Mouse (Mus musculus) gastrocnemius, postnatal 14 days (tissue): ENCODE data around the gene Slc23a4. TPM values are rescaled to one million over a fixed set of nuclear protein-coding genes. Genes with fewer than 3 reads are reported as not detected.

Experiments used
- DNase-seq: peaks from one replicate; pipeline ENCODE4 v3.0.0; 2021; ENCODE audit warnings: mixed read lengths
- intact Hi-C: fragments of 180-260 bp; cut with DNase I; formaldehyde crosslinking; loops from one replicate; pipeline ENCODE4 v1.15.1; 2025; ENCODE audit warnings: low total_unique reads
- long read RNA-seq, 2 experiments: library from polyadenylated mRNA; stranded (forward); transcript quantifications; one replicate each; pipeline ENCODE4 v2.0.0; 2021
- total RNA-seq, 2 experiments: library from RNA; stranded (reverse); gene quantifications; 2 replicates each; pipeline ENCODE4 v1.2.3; 2021

The Slc23a4 gene
- total RNA-seq: under 1 TPM in 1 of 2 experiments, not detected in 1; 0.11 TPM
- long read RNA-seq, experiment 1: 0 reads
- long read RNA-seq, experiment 2: 0 reads

DNA sequence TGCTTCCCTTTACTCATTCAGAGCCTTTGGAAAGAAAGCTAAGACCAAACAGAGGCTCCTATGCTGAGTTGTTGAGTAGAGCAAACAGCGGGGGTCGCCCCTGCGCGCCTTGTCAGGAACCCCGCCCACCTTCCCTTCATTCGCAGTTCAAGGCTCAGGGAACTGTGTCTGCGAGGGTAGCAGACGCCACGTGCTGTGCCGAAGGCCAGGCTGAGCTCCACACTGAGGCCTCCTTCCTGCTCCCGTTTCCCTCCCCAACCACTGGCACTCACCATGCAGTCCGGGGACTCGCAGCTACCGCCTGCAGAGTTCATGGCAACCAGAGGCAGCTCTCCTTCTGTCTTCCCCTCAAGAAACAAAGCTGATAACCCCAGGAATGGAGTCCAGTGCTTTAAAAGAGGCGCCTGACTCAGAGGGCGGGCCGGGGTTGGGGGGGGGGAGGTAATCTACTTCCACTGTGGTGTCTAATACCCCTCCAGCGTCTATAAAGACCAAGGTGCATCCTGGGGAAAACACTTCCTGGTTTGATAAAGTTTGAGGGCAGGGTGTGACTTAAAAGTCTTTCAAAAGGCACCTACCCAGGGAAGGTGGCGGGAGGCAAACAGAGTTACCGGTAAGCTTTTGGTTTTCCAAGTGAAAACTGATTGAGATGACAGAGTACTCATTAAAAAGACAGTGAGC, at the start of gene Slc23a4:
Slc23a4 (minus strand) TSS at position 324 of the 681 bp plus-strand sequence.
- intact Hi-C loops: no loop called here
- DNase-seq: no peak

DNA sequence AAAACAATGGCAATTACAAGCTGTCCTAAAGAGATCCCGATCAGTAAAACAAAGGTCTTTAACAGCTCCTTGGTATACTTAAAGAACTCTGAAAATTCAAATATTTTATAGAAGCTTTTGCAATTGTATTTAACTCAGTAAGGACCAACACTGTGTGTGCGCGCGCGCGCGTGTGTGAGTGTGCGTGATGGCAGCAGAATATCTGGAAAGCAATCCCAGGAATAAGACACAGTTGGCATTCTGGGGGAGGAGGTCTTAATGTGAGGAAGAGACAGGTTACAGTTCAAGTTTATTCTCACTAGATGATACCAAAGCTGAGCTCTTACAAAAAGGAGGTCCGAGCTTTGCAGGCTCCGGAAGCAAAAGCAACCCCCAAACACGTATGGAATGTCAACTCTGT, 45.1 kb upstream of the Slc23a4 start:
- DNase-seq: no peak
- intact Hi-C loops: no loop called here

DNA sequence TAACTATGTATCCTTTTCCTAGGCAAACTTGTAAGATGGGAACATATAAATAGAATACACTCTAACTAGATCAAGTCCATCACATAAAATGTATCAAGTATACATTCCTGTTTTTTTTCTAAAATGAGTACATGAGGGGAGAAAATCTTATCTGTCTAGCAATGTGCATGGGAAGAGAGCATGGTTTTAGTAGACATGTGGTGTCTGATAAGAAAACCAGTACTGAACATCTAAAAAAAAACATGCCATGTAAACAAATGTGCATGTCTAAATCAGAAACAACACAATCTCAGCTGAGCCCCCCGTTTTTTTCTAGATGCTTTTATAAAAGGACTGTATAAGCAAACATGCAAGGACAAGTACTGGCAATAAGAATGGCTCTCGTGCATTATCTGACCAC, 44.5 kb upstream of the Slc23a4 start:
- DNase-seq: no peak
- intact Hi-C loops: no loop called here

DNA sequence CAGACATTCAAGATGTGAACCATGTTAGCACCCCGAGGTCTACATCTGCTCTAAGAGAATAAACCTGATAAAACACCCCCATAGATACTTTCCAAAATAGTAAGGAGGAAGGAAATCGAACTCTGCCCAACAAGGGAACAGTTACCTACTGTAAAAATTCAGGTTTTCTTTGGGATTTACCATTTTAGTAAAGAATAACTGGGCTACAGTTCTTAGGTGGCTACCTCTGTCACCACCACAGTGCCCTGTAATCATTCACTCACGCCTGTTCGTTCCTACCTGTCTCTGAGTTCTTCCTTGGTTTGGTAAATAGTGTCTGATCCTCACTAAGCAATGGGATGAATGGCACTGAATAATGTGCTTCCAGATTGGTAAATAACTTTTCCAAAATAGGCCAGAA, 42.6 kb upstream of the Slc23a4 start:
- DNase-seq: no peak
- intact Hi-C loops: no loop called here

DNA sequence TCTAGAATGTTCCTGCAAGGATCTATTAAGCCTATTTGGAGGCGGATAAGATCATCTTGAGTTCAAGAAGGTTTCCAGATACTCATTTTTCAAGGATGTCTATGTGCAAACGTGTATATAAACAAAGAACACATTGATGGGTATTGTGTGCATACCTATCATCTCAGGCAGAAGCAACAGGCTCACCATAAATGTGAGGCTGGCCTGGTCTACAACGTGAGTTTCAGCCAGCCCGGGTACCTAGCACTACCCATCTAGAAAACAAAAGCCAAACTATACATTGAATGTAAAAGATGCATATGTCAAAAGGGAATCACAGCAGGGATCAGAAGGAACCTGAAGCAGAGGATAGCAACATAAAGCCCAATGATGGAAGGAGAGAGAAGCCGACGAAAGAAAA, 42.0 kb upstream of the Slc23a4 start:
- intact Hi-C loops: no loop called here
- no peak for DNase-seq

DNA sequence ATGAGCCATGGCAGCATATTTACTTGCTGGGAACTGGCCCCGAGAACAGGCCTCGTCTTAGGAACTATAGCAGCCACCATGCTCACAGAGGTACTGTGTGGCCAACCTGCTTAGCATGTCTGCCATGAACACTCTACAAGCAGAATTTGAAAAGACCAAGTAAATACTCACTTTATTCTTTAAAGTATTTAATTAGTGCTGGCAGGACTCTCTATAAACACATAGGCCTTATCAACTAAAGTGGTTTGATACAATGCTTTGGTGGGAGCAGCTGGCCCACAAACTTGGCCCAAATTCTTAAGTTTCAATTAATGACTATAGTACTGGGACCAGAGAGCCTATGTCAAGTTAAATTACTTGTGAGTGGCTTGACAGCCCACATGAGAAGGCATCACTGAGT, 39.8 kb upstream of the Slc23a4 start:
- DNase-seq: no peak
- intact Hi-C loops: no loop called here

DNA sequence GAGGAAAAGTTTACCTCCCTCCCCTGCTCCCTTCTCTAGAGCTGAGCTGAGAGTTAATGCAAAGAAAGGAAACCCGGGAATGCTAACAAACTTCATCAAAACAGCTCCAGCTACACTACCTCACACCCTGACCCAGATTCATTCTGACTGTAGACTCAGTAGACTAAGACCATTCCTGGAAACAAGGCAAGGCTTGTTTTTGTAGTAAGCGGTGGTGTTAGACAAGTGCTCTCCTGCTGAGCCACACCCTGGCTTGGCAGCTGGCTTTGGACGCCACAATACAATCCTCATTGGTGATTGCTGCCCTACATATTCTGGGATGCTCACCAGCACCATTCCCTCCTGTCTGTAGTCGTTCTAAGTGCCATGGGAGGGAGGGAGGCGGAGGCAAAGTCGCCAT, 39.1 kb upstream of the Slc23a4 start:
- intact Hi-C loops: no loop called here
- DNase-seq: peak; percentile 15

DNA sequence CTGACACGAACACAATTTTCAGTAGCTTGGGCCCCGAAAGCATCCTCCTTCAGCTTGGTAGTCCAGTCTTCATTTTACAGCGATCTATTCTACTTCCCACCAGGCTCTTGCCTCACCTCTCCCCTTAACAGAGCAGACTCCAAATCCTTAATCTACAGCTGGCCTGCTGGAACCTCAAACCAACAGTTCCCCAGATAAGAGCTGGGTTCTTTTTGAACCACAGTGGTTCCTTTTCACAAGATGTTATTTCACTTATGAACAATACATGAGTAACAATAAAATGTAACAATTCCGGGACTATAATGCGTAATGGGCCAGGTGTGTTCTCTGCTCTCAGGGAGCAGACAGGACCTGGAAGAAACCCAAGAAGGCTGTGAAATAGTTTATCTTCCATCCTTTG, 28.4 kb upstream of the Slc23a4 start:
- DNase-seq: no peak
- intact Hi-C loops: no loop called here

DNA sequence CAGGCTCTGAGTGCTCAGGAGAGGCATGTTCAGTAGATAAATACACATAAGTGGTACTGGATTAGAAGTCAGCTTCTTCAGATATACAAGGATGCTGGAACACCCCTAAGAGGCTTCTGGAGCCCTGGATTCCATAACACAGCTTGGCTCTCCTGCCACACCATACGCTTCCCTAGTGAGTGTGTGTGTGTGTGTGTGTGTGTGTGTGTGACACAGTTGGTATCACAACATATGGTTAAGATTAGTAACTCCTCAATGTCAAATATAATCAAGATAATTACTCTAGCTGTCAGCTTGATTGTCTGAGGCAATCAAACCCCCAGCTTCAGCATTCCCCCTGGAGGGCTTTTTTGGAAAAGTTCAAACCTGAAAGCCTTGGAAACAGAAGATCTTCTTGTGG, 23.7 kb upstream of the Slc23a4 start:
- DNase-seq: no peak
- intact Hi-C loops: no loop called here

DNA sequence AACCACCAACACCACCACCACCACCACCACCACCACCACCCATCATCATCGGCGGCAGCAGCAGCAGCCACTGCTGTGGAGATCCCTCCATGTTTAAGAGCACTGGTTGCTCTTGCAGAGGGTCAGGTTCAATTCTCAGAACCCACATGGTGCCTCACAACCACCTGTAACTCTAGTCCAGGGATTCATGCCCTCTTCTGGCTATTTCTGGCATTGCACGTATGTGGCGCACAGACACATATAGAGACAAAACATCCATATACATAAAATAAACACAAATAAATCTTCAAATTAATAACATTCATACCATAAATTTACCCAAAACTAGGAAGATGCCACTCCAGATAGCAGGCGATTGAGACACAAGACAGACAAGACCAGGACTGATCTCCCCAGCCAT, 22.5 kb upstream of the Slc23a4 start:
- no peak for DNase-seq
- intact Hi-C loops: no loop called here

DNA sequence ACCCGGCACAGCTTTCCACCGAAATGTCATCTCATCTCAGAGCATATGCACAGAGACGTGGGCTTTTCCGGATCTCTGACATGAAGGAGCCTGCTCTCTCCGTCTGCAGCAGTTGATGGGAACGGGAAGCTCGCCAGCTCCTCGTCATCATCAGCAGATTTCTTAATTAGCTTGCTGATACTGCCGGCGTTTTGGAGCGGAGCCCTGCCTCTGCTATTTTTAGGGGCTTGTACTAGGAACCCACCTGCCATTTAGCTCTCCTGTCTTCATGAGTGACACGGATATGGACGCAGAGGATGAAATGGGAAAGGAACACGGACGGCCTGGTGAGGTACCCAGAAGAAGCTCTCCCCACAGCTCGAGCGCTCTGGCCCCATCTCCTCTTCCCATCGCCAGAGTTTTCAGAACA, 14.1 kb upstream of the Slc23a4 start:
- intact Hi-C loops: no loop called here
- no peak for DNase-seq

DNA sequence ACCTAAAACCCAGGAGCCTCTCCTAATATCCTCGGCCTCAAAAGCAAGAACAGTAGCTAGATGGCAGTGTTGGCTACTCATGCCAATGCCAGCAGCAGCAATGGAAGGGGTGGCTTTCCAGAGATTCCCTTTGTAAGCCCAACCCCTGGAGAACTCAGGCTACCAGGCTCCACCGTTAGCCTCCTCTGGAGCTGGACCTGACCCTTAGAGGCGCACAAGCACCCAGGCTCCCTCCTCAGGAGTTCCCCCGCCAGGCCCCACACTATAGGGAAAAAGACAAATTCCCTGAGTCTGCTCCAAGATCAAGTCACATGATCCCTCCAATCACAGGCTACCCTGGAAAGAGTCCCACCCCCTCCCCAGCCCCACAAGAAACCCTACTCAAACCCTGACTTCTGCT, 10.9 kb upstream of the Slc23a4 start:
- intact Hi-C loops: no loop called here
- no peak for DNase-seq

DNA sequence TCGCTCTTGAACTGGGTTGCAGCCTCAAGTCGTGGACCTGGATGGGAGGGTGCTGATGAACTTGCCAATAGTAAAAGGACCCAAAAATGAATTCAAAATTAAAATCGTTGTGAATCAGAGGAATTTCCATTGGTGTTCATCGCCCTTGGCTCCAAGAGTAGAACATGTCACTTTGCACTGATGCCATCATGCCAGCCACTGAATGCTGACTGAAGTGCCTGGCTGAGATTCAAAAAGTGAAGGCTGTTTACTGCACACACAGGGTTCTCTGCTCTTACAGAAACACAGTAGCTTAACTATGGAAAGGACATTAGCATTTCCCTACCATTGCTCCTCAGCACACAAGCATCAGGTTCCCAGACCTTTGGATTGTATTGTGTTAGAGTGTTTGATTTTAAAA, 8.3 kb upstream of the Slc23a4 start:
- intact Hi-C loops: no loop called here
- no peak for DNase-seq

DNA sequence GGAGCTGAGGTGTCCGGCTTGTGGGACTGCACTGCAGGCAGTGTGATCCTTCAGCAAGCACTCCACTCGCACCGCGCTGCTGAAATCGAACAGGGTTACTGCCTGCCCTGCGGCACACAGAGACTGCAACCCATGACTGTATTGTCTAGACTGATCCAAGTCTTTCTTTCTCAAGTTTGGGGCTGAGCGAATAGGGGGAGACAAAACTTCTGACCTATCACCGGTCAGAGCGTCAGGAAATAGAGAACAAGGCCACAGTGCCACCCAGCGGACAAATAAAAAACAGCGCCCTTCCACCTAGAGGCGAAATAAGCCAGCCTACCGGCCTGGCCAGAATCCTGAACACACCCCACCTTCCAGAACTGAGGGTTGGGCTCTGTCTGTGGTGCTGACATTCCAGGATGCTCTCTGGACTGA, 7.1 kb upstream of the Slc23a4 start:
- DNase-seq: peak; percentile 77
- intact Hi-C loops: no loop called here

DNA sequence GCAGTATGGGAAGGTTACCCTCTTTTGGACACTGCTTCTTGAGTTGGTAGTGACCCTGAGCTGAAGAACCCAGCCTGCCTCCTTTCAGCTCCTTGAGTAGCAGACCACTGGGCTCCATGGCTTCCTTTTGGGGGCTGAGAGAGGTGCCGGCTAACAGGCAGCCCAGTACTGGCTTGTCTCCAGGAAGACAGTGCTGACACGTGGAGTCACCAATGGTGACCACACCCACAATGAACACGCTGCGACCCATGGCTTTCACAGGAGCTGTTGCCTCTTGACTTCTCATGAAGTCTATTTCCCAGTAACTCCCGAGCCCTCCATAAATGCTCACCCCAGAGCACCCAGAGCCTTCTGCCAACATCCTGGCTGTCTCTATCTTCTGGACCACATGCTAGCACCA, 6.5 kb upstream of the Slc23a4 start:
- DNase-seq: no peak
- intact Hi-C loops: no loop called here

DNA sequence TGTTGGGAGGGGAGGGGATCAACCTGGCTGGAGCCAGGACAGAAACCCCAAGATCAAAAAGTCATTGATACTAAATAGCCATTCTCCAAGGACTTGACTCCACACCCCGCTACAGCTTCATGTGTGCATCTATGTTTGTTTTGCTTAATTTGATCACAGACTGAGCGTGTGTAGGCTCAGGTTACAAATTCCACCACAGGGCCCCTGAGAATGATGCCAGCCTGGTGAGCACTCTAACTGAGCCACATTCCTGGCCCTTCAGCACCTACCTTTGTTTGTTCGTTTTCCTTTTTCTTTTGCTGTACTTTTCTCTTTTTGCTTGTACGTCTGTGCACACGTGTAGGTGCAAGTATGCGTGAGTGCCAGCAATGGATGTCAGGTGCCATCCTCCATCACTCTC, 1.1 kb upstream of the Slc23a4 start:
- intact Hi-C loops: no loop called here
- DNase-seq: no peak

DNA sequence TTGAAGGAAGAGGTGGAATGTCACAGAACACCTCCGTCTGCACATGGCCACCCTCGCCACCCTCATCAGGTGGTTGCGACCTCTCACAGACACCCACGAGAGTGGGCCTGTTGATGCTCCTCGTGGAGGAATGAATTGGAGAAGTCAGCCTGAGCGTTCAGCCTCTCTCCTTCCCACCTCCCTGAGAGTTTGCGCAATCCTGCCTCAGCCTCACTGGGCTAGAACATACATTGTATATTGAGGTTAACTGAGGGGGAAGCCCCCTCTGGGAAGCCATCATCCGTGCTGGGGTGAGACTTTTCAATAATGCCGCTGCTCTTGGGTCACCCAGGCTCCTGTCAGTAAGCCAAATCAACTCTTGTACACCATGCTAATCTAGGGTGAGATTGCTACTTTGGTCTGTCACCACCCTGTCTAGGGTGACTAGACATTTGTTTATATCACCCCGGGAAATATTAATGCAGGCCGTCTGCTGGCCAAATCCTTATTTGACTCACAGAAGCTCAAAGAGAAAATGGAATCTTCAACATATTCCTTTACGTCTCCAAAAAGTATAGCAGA, 1.0 kb downstream of the Slc23a4 start:
- intact Hi-C loops: no loop called here
- no peak for DNase-seq

DNA sequence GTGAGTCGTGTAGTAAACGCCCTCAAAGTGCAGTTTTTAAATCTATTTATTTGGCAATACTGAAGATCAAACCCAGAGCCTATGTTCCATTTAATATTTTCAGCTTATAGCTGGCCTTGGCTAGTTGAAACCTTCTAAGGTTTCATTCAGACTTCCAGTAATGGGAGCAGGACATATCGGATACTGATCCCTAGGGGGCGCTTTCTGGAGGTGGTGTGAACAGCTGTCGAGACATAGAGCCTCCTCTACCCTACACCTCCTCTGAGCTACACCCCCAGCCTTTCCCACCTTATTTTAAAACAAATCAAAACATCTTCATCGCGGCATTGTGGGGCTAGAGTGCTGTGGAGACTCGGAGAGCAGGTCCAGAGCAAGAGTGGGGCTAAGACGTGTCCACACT, 7.5 kb downstream of the Slc23a4 start:
- DNase-seq: no peak
- intact Hi-C loops: no loop called here

DNA sequence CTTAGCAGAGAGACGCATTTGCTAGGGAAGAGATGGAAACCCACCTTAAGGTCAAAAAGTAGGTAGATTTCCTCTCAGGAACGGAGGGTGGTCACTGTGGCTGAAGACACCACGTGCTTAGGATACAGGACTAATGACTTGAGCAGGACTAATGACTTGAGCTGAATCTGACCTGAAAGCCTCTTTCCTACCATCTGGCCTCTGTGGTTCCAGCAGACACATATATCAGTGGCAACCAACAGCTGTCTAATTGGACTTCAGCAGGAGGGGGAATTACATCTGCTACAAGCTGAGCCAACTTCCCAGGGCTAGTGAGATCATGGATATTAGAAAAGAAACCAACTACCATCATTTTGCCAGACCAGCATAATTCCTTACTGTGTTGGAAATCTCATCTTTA, 8.9 kb downstream of the Slc23a4 start:
- no peak for DNase-seq
- intact Hi-C loops: no loop called here

DNA sequence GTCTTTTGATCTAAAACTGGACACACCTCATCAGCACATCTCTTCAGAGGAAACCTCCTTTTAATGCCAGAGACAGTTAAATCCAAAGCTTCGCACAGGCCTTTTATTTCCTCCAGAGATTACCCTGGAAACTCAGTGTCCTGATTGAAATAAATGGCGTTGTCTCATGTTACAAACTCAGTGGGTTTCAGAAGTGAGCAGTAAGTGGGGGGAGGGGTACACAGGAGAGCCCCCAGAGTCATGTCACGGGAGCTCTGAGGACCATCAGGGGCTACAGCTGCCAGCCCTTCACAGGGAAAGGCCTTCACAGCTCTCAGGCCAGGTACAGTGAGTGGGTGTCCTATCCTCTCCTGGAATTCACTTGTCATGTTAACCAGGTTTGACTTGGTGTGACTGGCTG, 17.0 kb downstream of the Slc23a4 start:
- no peak for DNase-seq
- intact Hi-C loops: no loop called here

DNA sequence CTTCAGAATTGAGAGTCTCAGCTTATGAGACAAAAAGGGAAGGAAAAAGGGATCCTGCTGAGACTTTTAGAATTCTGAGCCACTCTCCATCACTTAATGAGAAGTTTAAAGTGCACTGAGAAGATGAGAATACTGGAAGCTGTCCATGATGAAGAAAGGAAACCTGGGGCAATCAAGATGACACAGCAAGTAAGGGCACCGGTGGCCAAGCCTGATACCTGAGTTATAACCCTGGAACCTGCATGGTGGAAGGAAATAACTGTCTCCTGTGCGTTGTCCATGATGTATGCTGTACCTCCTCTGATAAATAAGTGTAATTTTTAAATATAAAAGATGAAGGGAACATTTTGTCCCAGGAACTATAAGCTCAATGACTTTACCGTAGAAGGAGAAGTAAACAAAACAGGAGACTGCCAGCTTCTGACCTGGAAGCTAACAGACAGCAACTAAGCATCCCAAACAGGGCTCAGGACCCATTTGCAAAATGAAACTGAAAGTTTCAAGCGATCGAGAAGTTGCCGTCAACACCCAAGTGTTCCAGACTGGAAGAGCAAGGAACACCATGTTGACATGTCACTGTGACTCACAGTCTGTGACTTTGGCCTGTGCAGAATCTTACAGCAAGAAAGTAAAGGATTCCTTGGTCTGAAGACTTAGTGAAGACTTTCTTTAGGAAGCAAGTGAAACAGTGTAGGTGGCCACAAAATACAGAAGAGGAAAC, 22.2 kb downstream of the Slc23a4 start:
- no peak for DNase-seq
- intact Hi-C loops: no loop called here
